Mouse (Mus musculus) ovary, adult 18-20 months (tissue): Measurements from ENCODE around the gene Rheb.
"Not testable (repeated sequence)": the region's sequence is repeated elsewhere in the genome, so short reads cannot be mapped to it uniquely, and the experiment has no call there.

Experiments
- DNase-seq: peaks from one replicate; pipeline ENCODE4 v3.0.0; 2022; ENCODE audit warnings: low spot score, mixed read lengths

The Rheb gene

GRCm38 (mm10) chr5:24792961-24793360 lies 49.5 kb downstream of the Rheb start:
- DNase-seq: no peak

- DNase-seq: no peak
Observed at GRCm38 (mm10) chr5:24782957-24783356, 59.5 kb downstream of the Rheb start.

- DNase-seq: no peak
Observed at GRCm38 (mm10) chr5:24781048-24781447, 61.4 kb downstream of the Rheb start.

GRCm38 (mm10) chr5:24779881-24780512 lies 62.4 kb downstream of the Rheb start:
- no peak for DNase-seq

- no peak for DNase-seq
Observed at GRCm38 (mm10) chr5:24779321-24779720, 63.1 kb downstream of the Rheb start.

GRCm38 (mm10) chr5:24778843-24779140 lies 63.6 kb downstream of the Rheb start:
- no peak for DNase-seq

- no peak for DNase-seq
Observed at GRCm38 (mm10) chr5:24778082-24778842, 64.2 kb downstream of the Rheb start.

GRCm38 (mm10) chr5:24776681-24777080 lies 65.7 kb downstream of the Rheb start:
- no peak for DNase-seq

- not testable (repeated sequence) for DNase-seq
Observed at GRCm38 (mm10) chr5:24774549-24774948, 67.9 kb downstream of the Rheb start.

- no peak for DNase-seq
Observed at GRCm38 (mm10) chr5:24757816-24758215, 84.6 kb downstream of the Rheb start, which contains the start of gene Crygn. Gene Crygn, minus strand, starts transcription at chr5:24758008.

- no peak for DNase-seq
Observed at GRCm38 (mm10) chr5:24756931-24757330, 85.5 kb downstream of the Rheb start.
